Mouse (Mus musculus) spleen, adult 2 months (tissue): Measurements from ENCODE around the gene Nr2e1. TPM values are rescaled to one million over a fixed set of nuclear protein-coding genes. Genes with fewer than 3 reads are reported as not detected.

Source experiments
- DNase-seq, 2 experiments: peaks; one replicate each; pipeline versions ENCODE4 v3.0.0 to v3.0.0-alpha.2; 2012 to 2021; ENCODE audit warnings: low spot score in 2 of 2, low read depth in 1 of 2
- H3K27ac ChIP-seq: fragments of 200-500 bp; 2 replicates; pipeline ENCODE4 v1.5.1; 2012; ENCODE audit warnings: low read length, inconsistent platforms; ENCODE audit not compliant: insufficient read depth
- H3K27me3 ChIP-seq: fragments of 200-500 bp; 2 replicates; pipeline ENCODE4 v1.6.1; 2012; ENCODE audit warnings: mild to moderate bottlenecking, moderate library complexity, low read length, inconsistent platforms; ENCODE audit not compliant: control insufficient read depth, insufficient read depth
- H3K36me3 ChIP-seq: fragments of 200-500 bp; 2 replicates; pipeline ENCODE4 v1.6.1; 2012; ENCODE audit warnings: mild to moderate bottlenecking, low read length, inconsistent platforms; ENCODE audit not compliant: control insufficient read depth, insufficient read depth
- H3K4me1 ChIP-seq: fragments of 200-500 bp; 2 replicates; pipeline ENCODE4 v1.6.1; 2011; ENCODE audit warnings: inconsistent platforms; ENCODE audit not compliant: control insufficient read depth, insufficient read depth, insufficient read length
- H3K4me3 ChIP-seq: fragments of 200-500 bp; 2 replicates; pipeline ENCODE4 v1.5.1; 2011; ENCODE audit warnings: mild to moderate bottlenecking, inconsistent platforms; ENCODE audit not compliant: insufficient read depth, insufficient read length; ENCODE audit errors: extremely low read depth
- CTCF ChIP-seq: fragments of 200-500 bp; IDR thresholded peaks from 2 replicates; pipeline ENCODE4 v1.5.1; 2011; ENCODE audit warnings: mild to moderate bottlenecking, inconsistent platforms; ENCODE audit not compliant: insufficient read depth, insufficient read length, insufficient replicate concordance; ENCODE audit errors: extremely low read depth
- POLR2A ChIP-seq: fragments of 200-500 bp; IDR thresholded peaks from 2 replicates; pipeline ENCODE4 v1.6.1; 2011; ENCODE audit warnings: low read depth, low read length, inconsistent platforms
- WGBS: fragments of 180-500 bp; shearing (Covaris S2); methylation state at CpG from one replicate; pipeline ENCODE4 v1.1.7; 2018; 5-methylcytosine and 5-hydroxymethylcytosine counted together
- polyA plus RNA-seq: library from polyadenylated mRNA; depleted of rRNA; stranded (reverse); fragments of >200 nt; gene quantifications from 2 replicates; pipeline ENCODE4 v1.2.3, GENCODE M21; 2012

Nr2e1 gene
- polyA plus RNA-seq, 1 experiment = not detected

DNA sequence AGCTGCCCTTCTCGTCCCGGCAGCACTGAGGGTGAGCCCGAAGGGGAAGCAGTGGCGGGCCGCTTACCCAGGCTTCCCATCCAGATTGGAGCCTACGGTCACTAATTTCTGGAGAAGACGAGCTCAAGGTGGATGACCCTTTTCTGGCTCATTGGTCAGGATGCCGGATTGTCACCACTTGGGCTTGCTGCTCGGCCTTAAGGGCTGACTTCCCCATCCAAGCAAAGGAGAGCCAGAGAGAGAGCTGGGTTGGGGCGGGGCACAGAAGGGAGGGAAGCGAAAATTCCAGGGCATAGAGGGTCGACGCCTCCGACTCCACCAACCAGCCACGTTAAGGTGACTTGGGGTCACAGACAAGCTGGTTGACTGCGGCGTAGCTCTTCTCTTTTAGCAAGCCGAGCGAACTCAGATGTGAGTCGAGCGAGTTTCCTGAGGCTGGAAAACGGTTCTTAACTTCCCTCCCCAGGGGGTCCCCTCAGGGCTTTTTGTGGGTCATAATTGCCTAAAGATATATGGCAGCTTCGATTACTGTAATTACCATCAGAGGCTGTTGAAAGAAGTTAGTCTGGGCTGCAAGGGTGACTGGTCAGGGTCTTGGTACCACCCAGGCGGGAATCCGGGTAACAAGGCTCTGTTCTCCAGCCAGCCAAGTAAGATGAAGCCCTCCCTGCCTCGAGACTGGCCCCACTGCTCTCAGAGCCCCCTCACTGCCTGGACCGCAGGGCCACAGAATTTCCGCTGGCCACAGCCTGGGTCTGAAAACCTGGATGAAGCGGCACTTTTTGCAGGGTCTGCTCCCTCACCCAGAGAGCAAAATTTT is 3.1 kb downstream of the Nr2e1 start:
- peaks cover 44% of the 10 kb centered on the region for H3K27me3 ChIP-seq
- H3K4me3 ChIP-seq = no peak overlapping the region
- DNase-seq = no peak
- no peak overlapping the region for H3K27ac ChIP-seq
- H3K36me3 ChIP-seq = no peaks in the 10 kb centered on the region
- TF ChIP-seq CTCF = no peak
- TF ChIP-seq POLR2A = no peak
- H3K4me1 ChIP-seq = peaks cover 4% of the 10 kb centered on the region
- 8% methylated on average over 29 of the region's 29 CpGs for WGBS

DNA sequence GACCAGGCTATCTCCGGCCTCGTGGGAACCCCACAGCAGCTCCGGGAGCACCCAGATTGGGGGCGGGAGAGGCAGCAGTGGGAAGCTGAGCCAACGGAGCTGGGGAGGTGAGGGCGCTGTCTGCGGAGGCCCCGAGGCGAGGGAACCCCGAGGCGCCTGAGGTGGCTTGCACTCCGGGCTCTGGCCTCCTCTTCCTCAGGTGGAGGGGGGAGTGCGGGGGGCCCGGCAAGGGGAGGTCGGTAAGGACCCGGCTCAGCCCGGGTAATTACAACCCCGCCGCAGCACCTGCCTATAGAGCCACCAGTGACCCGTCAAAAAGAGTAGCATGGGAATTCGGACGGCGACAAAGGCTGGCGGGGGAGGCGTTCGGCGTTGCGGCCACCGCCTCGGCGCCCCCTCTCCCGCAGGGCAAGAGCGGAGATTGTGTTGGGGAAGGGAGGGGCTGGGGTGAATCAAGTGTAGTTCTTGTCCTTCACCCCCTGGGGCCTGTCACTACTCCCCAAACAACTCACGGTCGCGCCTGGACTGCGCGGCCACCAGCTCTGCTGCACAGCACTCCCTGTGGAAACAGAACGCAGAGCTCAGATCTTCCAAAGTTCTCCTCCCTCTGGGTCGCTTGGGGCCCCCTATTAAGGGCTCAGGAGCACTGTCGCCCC is 3.8 kb downstream of the Nr2e1 start:
- Histone ChIP-seq H3K36me3 (no peaks in the 10 kb centered on the region), H3K27ac (no peak overlapping the region), H3K4me1 (peaks cover 4% of the 10 kb centered on the region), H3K27me3 (peaks cover 40% of the 10 kb centered on the region), H3K4me3 (no peak overlapping the region)
- 3% methylated on average over 41 of the region's 41 CpGs for WGBS
- TF ChIP-seq POLR2A = no peak
- no peak for TF ChIP-seq CTCF
- DNase-seq = no peak

DNA sequence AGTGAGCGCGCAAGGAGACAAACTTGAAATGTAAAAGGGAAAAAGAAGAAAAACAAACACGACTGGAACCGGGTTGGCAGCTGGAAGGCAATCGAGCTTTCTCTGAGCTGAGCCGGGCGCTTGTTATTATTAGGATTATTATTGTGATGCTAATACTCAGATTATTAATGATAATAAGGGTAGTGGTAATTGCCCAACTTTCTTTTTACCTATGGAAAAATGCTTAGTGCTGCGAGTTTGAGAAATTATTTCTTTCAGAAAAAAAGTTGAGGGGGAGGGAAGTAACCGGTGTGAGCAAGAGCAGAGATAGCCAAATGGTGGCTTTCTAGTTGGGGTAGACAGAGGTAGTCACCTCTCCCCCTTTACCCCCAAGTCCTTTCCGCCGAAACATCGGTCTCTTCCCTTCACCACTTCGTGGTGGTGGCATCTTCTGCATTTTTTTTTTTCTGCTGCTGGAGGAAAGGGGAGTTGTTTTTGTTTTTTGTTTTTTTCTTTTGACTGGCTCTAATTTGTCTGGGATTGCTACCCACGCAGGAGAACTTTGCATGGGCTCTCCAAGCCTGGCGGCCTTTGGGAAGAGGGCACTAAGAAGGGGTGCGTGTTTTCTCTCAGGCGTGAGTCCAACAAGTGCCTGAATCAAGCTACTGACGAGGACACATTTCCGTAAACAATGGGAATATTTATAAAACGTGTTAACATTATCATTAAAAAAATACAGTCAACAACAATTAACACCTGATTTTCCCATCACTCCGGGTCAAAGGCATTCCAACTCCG is 4.5 kb downstream of the Nr2e1 start:
- no peak overlapping the region for H3K4me3 ChIP-seq
- DNase-seq = no peak
- peaks cover 36% of the 10 kb centered on the region for H3K27me3 ChIP-seq
- no peak for TF ChIP-seq CTCF
- no peak for TF ChIP-seq POLR2A
- no peaks in the 10 kb centered on the region for H3K36me3 ChIP-seq
- WGBS = 7% methylated on average over 22 of the region's 22 CpGs
- H3K4me1 ChIP-seq = peaks cover 4% of the 10 kb centered on the region
- H3K27ac ChIP-seq = no peak overlapping the region

DNA sequence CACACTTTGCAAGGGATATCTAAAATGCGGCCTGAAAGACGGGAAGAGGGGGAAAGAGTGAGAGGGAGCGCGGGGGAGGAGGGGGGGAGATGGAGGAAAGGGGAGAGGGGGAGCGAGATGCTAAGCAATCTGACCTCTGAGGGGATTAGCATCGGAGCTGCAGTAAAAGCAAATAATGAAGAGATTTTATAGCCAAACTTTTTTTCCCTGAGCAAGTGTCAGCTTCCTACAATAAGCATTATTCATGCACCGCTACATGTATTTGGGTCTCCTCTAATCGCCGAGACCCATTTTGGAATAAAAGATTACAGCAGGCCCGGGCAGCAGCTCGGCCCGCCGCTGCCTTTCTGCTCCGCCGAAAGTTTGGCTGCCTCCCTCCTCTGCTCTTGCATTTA is 5.2 kb downstream of the Nr2e1 start:
- TF ChIP-seq CTCF (no peak), POLR2A (no peak)
- peaks cover 33% of the 10 kb centered on the region for H3K27me3 ChIP-seq

DNA sequence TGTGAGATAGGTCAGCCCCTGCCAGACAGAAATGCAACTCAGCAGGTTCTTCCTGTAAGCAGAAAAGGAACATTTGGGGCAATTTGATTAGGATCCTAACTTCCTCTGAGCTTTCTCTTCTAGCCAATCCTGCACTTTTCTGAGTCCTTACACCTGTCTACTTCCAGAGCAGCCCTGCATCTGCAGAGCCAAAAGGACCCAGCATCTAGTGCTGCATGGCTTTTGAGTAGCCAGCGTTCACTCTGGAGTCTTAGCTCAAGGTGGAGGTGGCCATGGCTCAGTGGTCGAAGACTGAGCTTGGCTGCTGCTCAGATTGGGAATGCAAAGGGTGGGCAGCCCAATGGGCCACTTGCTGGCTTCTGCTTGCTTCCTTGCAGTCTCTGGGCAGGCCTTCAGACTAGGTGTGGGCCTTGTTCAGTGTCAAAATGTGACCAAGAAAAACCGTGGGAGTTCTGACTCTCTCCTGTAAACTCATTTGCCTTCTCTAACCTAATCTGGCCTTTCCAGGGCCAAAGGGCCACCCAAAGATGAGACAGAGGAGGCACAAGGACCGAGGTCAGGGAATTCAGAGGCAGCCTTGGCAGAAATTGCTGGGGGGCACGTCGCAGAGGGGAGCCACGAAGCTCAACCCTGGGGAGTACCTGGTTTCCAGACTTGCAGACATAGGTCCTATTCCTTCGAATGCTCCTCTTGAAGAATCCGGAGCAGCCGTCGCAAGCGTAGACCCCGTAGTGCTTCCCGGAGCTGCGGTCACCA is 5.7 kb downstream of the Nr2e1 start:
- no peak overlapping the region for H3K4me3 ChIP-seq
- H3K27me3 ChIP-seq = peaks cover 33% of the 10 kb centered on the region
- H3K4me1 ChIP-seq = peaks cover 4% of the 10 kb centered on the region
- no peaks in the 10 kb centered on the region for H3K36me3 ChIP-seq
- no peak for DNase-seq
- TF ChIP-seq POLR2A = no peak
- no peak for TF ChIP-seq CTCF
- WGBS = 9% methylated on average over 15 of the region's 15 CpGs
- no peak overlapping the region for H3K27ac ChIP-seq

More for the DNA sequence above, 5.2 kb downstream of the Nr2e1 start:
- Histone ChIP-seq H3K4me3 (no peak overlapping the region), H3K27ac (no peak overlapping the region), H3K4me1 (peaks cover 4% of the 10 kb centered on the region), H3K36me3 (no peaks in the 10 kb centered on the region)
- no peak for DNase-seq
- 9% methylated on average over 15 of the region's 15 CpGs for WGBS

DNA sequence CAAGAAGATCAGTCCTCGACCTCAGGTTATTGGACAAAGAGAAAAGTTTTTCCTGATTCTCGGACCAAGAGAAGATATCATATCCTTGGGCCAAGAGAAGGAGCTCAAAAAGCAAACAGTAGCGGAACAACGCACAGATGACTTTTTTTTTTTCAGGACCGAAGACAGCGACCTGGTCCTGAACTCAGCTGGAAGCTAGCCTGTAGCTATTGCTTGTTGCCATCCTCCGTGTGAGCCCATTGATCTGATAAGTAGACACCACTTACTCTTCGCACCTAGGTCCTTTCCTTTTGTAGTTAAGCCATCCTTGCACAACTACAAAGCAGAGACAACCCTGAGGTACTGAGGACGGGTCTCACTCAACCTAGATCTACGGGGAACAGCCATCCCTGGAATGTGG is 8.8 kb downstream of the Nr2e1 start:
- Histone ChIP-seq H3K4me1 (no peaks in the 10 kb centered on the region), H3K36me3 (no peaks in the 10 kb centered on the region), H3K27me3 (peaks cover 17% of the 10 kb centered on the region), H3K4me3 (no peak overlapping the region), H3K27ac (no peak overlapping the region)
- 10% methylated on average over 10 of the region's 10 CpGs for WGBS
- TF ChIP-seq CTCF = no peak
- TF ChIP-seq POLR2A = no peak
- no peak for DNase-seq
